Mouse (Mus musculus) heart, embryonic 16.5 days (tissue): ENCODE measurements around the gene 2610528J11Rik. TPM values are rescaled to one million over a fixed set of nuclear protein-coding genes. Genes with fewer than 3 reads are reported as not detected.

ENCODE experiments used
- ATAC-seq: fragments of 200-750 bp; cut with Nextera tagmentation; replicated peaks from 2 replicates; pipeline ENCODE4 v1.8.0; 2017; ENCODE audit warnings: moderate number of reproducible peaks; ENCODE audit not compliant: insufficient read depth, low FRiP score; ENCODE audit errors: extremely low read depth
- H3K27ac ChIP-seq: fragments of 300-500 bp; sonication (generic); 2 replicates; pipeline ENCODE4 v1.5.1; 2014; ENCODE audit warnings: mild to moderate bottlenecking, low read length, control low read depth, moderate library complexity
- H3K27me3 ChIP-seq: fragments of 300-500 bp; sonication (generic); 2 replicates; pipeline ENCODE4 v1.6.1; 2014; ENCODE audit warnings: low read length, mixed read lengths; ENCODE audit not compliant: control insufficient read depth, insufficient read depth
- H3K36me3 ChIP-seq: fragments of 300-500 bp; sonication (generic); 2 replicates; pipeline ENCODE4 v1.6.1; 2014; ENCODE audit not compliant: control insufficient read depth, insufficient read depth
- H3K4me1 ChIP-seq: fragments of 300-500 bp; sonication (generic); 2 replicates; pipeline ENCODE4 v1.6.1; 2014; ENCODE audit warnings: low read length, mixed read lengths; ENCODE audit not compliant: control insufficient read depth, insufficient read depth
- H3K4me2 ChIP-seq: fragments of 300-500 bp; sonication (generic); 2 replicates; pipeline ENCODE4 v1.6.1; 2014; ENCODE audit warnings: low read depth, mild to moderate bottlenecking, control low read depth, low read length
- H3K4me3 ChIP-seq: fragments of 300-500 bp; sonication (generic); 2 replicates; pipeline ENCODE4 v1.5.1; 2014; ENCODE audit warnings: mild to moderate bottlenecking, control low read depth, low read length
- H3K9ac ChIP-seq: fragments of 300-500 bp; sonication (generic); 2 replicates; pipeline ENCODE4 v1.6.1; 2014; ENCODE audit warnings: low read length, control low read depth
- H3K9me3 ChIP-seq: fragments of 300-500 bp; sonication (generic); replicated peaks from 2 replicates; pipeline ENCODE4 v1.6.1; 2016; ENCODE audit warnings: low read length; ENCODE audit not compliant: control insufficient read depth
- WGBS: fragments of 180-500 bp; shearing (Covaris S2); extraction: QIAGEN DNeasy Blood & Tissue Kit; methylation state at CpG from one replicate; pipeline ENCODE4 v1.1.7; 2014; 5-methylcytosine and 5-hydroxymethylcytosine counted together
- polyA plus RNA-seq: library from polyadenylated mRNA; unstranded; fragments of >200 nt; fragmentation: Nextera tagmentation; extraction: Ambion mirVana; gene quantifications from 2 replicates; pipeline ENCODE4 v1.2.1, GENCODE M21; 2015

2610528J11Rik gene
- polyA plus RNA-seq, 1 experiment from 2014 or later: 1.4 TPM

DNA sequence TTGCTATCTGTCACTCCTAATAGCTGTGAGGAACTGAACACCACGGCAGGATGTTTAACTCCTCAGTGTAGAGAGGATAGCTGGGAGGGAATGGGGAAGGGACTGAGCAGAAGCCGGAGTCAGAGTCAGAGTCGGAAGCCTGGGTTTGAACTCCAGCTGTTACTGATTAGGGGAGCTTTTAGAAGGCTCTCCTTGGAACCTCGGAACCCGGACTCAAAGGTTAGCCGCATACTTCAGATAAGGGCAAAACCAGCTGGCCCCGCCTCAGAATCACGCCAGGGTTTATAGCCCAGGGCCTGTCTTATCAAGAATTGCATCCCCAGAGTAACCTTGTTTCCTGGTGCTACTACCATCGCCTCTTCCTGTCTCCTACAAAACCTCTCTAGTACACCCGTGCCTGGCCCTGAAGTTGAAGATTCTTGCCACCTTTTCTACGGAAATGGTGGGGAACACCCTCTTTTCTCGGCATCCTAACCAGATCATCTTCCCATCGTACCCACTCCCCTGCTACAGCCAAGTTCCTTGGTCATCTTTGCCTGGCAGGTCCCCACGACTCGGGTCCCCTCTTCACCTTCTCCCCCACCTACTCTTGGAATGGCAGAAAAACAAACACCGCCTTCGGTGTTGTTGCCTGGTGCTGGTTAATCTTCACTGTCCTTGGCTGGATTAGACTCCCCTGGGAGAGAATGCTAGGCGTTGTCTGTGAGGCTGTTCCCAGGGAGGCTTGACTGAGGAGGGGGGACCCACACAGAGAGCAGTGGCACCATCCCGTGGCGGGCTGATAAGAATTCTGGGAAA, 9.9 kb upstream of the 2610528J11Rik start:
- WGBS: 8% methylated on average over 20 of the region's 20 CpGs
- ATAC-seq: 0 out of 2 replicates have a peak, but pooled peaks have one; percentile 32
- Histone ChIP-seq H3K27ac (no peak overlapping the region), H3K4me3 (no peak overlapping the region), H3K27me3 (no peaks in the 10 kb centered on the region; the same call in 1 of the 2 replicates), H3K36me3 (no peaks in the 10 kb centered on the region), H3K9me3 (no peaks in the 10 kb centered on the region), H3K9ac (no peak overlapping the region), H3K4me2 (peak overlapping the region; percentile 5; the same call in 1 of the 2 replicates), H3K4me1 (peaks cover 8% of the 10 kb centered on the region)

DNA sequence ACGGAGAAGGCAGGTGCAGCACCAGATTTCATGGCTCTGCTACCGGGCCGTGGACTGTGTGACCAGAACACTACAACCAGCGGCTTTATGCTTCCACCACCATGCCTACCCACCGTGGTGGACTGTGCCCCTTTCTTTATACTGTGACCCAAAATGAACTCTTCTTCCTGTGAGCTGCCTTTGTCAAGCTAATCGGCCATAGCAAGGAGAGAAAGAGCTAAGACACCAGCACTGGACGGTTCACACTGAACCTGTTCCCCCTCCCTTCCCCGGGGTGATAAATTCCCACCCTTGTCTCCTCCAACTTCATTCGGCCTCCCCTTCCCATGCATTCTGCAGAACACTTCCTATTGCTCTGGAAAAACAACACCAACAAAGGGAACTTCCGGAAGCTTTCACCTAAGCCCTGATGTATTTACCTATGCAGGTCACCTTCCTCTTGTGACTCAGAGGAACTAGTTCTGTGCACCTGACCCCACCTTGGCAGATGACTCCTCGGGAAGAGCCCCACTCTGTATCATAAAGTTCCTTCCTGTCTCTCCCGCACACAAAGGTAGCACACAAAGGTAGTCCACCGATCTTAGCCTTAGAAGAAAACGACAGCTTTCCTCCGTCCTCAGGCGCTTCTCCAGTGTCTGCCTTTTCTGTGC, 9.2 kb upstream of the 2610528J11Rik start:
- 41% methylated on average over 16 of the region's 16 CpGs for WGBS
- no peak overlapping the region for H3K9ac ChIP-seq
- H3K9me3 ChIP-seq: no peaks in the 10 kb centered on the region
- H3K27ac ChIP-seq: no peak overlapping the region
- no peak overlapping the region for H3K4me3 ChIP-seq
- peak overlapping the region; percentile 5; the same call in 1 of the 2 replicates for H3K4me2 ChIP-seq
- H3K27me3 ChIP-seq: no peaks in the 10 kb centered on the region; the same call in 1 of the 2 replicates
- H3K36me3 ChIP-seq: no peaks in the 10 kb centered on the region
- ATAC-seq: no peak
- H3K4me1 ChIP-seq: peaks cover 8% of the 10 kb centered on the region

DNA sequence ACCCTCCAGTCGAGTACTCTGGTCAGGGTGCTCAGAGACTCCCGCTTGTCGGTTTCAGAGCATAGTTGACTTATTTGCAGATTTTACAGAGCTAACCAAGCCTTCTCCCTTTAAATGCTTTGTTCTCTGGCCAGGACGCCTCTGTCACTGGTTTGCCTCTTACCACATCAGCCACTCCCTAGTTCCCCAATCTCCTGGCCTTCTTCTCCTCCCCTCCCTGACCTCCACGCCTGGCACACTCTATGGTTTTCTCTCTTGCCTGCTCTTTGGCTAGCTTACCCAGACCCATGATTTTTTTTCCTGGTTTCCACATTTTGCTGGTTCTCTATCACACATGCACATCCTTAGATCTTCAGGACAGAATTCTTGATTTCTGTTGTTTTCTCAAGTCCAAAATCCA, 8.6 kb upstream of the 2610528J11Rik start:
- no peak for ATAC-seq
- WGBS: 66% methylated on average over 5 of the region's 5 CpGs
- H3K9ac ChIP-seq: no peak overlapping the region
- H3K9me3 ChIP-seq: no peaks in the 10 kb centered on the region
- H3K27ac ChIP-seq: no peak overlapping the region
- no peaks in the 10 kb centered on the region for H3K36me3 ChIP-seq
- H3K4me3 ChIP-seq: no peak overlapping the region
- H3K4me1 ChIP-seq: peaks cover 8% of the 10 kb centered on the region
- no peaks in the 10 kb centered on the region; the same call in 1 of the 2 replicates for H3K27me3 ChIP-seq
- H3K4me2 ChIP-seq: no peak overlapping the region

DNA sequence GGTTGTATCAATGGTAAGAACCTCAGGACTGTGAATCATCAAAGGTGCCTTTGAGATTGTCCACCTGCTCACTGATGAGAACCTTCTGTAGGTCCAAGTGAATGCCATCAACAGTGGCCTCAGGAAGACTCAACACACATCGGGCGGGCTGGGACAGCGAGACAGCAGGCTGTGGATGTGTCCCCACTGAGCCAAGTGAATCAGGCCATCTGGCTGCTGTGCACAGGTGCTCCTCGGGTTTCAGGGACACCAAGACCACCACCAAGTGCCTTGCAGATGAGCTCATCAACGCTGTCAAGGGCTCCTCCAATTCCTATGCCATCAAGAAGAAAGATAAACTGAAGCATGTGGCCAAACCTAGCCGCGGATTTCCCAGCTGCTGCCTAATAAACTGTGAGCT, 4.6 kb upstream of the 2610528J11Rik start:
- no peak overlapping the region for H3K4me3 ChIP-seq
- peaks cover 2% of the 10 kb centered on the region for H3K4me1 ChIP-seq
- H3K27me3 ChIP-seq: no peaks in the 10 kb centered on the region; the same call in 1 of the 2 replicates
- H3K4me2 ChIP-seq: no peak overlapping the region
- 73% methylated on average over 7 of the region's 7 CpGs for WGBS
- no peak overlapping the region for H3K9ac ChIP-seq
- no peak overlapping the region for H3K27ac ChIP-seq
- H3K9me3 ChIP-seq: no peaks in the 10 kb centered on the region
- no peak for ATAC-seq
- no peaks in the 10 kb centered on the region for H3K36me3 ChIP-seq

DNA sequence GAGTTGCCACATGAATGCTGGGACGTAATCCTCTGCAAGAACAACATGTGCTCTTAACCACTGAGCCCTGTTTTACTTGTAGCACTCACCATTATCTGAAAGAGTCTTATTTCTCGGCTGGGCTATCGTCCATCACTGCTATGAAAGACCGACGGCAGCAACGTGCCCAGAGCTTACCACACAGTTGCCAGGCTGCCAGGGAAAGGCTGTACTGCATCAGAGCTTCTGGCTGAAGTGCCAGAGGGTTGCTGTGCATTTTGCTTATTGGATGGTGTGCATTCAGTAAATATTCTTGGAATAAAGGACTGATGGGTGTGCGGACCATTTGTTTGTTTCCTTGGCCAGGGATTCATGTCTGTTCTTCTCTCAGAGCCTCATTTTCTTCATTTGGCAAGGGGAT, 2.8 kb upstream of the 2610528J11Rik start:
- Histone ChIP-seq H3K27ac (no peak overlapping the region), H3K4me2 (no peak overlapping the region), H3K9me3 (no peaks in the 10 kb centered on the region), H3K36me3 (no peaks in the 10 kb centered on the region), H3K9ac (no peak overlapping the region), H3K4me3 (no peak overlapping the region), H3K4me1 (no peaks in the 10 kb centered on the region), H3K27me3 (peaks cover 3% of the 10 kb centered on the region; the same call in 1 of the 2 replicates)
- 58% methylated on average over 7 of the region's 7 CpGs for WGBS
- ATAC-seq: no peak

DNA sequence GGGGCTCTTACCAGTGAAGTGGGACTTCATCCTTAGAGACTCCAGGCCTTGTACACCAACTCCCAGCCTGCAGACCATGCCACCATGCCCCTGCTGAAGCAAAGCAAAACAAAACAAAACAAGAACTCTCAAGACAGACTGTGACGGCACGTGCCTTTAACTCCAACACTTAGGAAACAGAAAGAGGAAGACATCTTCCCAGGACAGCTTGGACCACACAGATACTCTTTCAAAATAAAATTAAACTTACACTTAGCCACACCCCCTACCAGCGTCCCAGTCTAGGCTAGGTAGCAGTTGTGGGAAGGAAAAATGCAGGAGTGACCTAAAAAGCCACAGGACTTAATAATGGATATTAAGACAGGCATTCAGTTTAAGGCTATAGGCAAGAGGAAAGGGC, 1.0 kb upstream of the 2610528J11Rik start:
- WGBS: 53% methylated on average over 3 of the region's 3 CpGs
- Histone ChIP-seq H3K27ac (no peak overlapping the region), H3K27me3 (peaks cover 3% of the 10 kb centered on the region; the same call in 1 of the 2 replicates), H3K4me1 (no peaks in the 10 kb centered on the region), H3K36me3 (no peaks in the 10 kb centered on the region), H3K4me2 (no peak overlapping the region), H3K4me3 (no peak overlapping the region), H3K9me3 (no peaks in the 10 kb centered on the region), H3K9ac (no peak overlapping the region)
- no peak for ATAC-seq

DNA sequence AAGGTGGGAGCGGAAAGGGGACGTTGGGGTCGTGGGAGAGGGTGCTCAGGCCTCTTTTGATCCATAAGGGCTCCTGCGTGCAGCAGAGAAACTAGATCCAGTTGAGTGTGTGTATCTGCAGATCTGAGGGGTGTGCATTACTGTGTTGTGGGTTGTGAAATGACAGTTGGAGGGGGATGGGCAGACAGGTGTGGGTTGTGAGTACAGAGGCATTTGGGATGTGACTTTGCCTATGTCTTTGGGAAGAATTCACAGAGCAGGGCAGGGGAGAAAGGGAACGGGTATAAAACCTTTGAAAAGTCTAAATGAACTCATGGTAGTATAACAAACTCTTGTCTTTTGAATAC, 509 bp downstream of the 2610528J11Rik start:
- H3K4me1 ChIP-seq: no peaks in the 10 kb centered on the region
- no peak overlapping the region for H3K4me3 ChIP-seq
- H3K9me3 ChIP-seq: no peaks in the 10 kb centered on the region
- ATAC-seq: no peak
- peaks cover 3% of the 10 kb centered on the region; the same call in 1 of the 2 replicates for H3K27me3 ChIP-seq
- H3K4me2 ChIP-seq: no peak overlapping the region; the same call in 1 of the 2 replicates
- H3K36me3 ChIP-seq: no peaks in the 10 kb centered on the region
- 40% methylated on average over 5 of the region's 5 CpGs for WGBS
- H3K27ac ChIP-seq: no peak overlapping the region
- no peak overlapping the region for H3K9ac ChIP-seq

DNA sequence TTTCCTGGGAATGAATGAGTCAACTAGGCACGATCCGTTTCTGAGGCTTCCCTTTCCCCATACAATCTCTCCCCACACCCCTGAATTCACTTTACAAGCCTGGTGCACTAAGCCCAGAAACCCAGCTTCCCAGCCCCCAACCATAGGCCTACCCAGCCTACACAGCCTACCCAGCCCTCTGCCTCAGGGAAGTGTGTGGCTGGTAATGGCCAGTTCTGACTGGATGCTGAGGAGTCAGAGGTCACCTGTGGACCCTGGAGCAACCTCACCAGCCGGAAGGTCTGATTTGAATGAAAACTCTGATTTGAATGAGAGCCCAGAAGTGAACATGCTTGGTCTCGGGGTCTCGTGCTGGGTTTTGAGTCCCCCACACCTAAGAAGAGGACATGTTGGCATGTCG, 921 bp downstream of the 2610528J11Rik start:
- Histone ChIP-seq H3K27ac (no peak overlapping the region), H3K27me3 (peaks cover 3% of the 10 kb centered on the region; the same call in 1 of the 2 replicates), H3K9ac (no peak overlapping the region), H3K4me3 (no peak overlapping the region), H3K4me1 (no peaks in the 10 kb centered on the region), H3K36me3 (no peaks in the 10 kb centered on the region), H3K4me2 (no peak overlapping the region), H3K9me3 (no peaks in the 10 kb centered on the region)
- ATAC-seq: no peak
- WGBS: 71% methylated on average over 6 of the region's 6 CpGs

DNA sequence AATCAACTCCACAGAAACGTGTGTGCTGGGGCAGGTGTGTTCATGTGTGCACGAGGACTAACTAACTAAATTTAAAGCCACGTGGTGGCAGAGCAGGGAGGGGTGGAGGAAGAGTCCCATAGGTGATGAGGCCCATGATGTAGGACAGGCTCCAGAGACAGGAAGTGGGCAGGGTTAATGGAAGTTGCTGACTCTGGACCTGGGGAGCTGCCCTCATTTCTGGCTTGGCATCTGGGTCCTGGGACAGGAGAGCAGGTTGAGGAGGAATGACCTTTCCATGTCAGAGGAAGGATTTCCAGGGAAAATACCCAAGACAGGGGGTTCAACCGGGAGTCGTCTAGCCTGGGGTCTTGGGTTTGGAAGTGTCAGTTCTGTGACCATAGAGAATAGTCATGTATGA, 5.9 kb downstream of the 2610528J11Rik start:
- Histone ChIP-seq H3K27me3 (peaks cover 3% of the 10 kb centered on the region; the same call in 1 of the 2 replicates), H3K4me2 (no peak overlapping the region), H3K4me3 (no peak overlapping the region), H3K27ac (no peak overlapping the region), H3K4me1 (no peaks in the 10 kb centered on the region), H3K36me3 (no peaks in the 10 kb centered on the region), H3K9me3 (no peaks in the 10 kb centered on the region), H3K9ac (no peak overlapping the region)
- WGBS: 68% methylated on average over 5 of the region's 5 CpGs
- ATAC-seq: no peak
